Mouse (Mus musculus): ENCODE data around the gene Cacna1f.

GRCm38 (mm10) chrX:7604879-7605574 lies 1.9 kb upstream of the Cacna1f start, which contains the start of gene Ccdc22:
- no peak for TF ChIP-seq MYOG (IDR thresholded peaks at IDR 0.05; ENCODE audit: control insufficient read depth, extremely low read depth, insufficient read length)
- TF ChIP-seq CTCF (IDR thresholded peaks at IDR 0.05; ENCODE audit: control insufficient read depth, insufficient read depth, insufficient read length) = no peak
